Mouse (Mus musculus) testis, adult 10 weeks (tissue): ENCODE measurements around the gene Gm13101. TPM values are rescaled to one million over a fixed set of nuclear protein-coding genes. Genes with fewer than 3 reads are reported as not detected.

Experiments used
- polyA plus RNA-seq: library from polyadenylated mRNA; stranded (reverse); fragments of 350-450 nt; fragmentation: Illumina TruSeq; extraction: RNeasy Lipid Tissue Mini Kit (QIAGEN cat#74804); gene quantifications from one replicate; pipeline ENCODE4 v1.2.3, GENCODE M21; 2014; ENCODE audit warnings: low read depth, low replicate concordance

Gm13101 gene
- polyA plus RNA-seq, result 0.41 TPM

GRCm38 (mm10) chr4:143966850-143967249, at the start of gene Gm13101:
Gene Gm13101, minus strand, starts transcription at chr4:143966950.

DNA sequence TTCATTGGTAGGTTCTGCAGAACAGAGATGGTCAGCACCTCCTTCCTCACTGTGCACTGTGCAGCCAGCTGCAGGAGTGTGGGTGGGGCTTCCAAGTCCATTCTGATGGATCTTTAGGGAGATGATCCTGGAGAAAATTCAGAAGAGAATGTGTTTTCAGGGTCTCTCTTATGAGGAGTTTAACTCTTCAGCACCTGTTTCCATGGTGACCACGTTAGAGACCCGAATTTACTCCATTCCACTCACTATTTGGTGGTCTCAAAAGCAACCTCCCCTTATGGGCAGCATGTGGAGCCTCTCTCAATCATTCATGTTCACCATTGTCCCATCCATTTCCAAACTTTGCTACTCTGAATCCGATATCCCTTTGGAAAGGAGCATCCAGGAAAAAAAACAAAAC, 27.5 kb upstream of the Gm13101 start, which contains the start of gene Pramef17:
Pramef17 (minus strand) TSS at position 101 of the 400 bp plus-strand sequence.

GRCm38 (mm10) chr4:143950916-143951315, 15.8 kb downstream of the Gm13101 start, which contains the start of gene Pramef25:
Gene Pramef25, minus strand, starts transcription at chr4:143951016.

Other genes with a start within 250 kb of the Gm13101 start
- gene Gm13078, start 247.5 kb downstream of the Gm13101 start, polyA plus RNA-seq, result not detected
- gene Gm13023, start 177.6 kb downstream of the Gm13101 start, polyA plus RNA-seq, result not detected
- not detected for gene Gm13084, start 150.9 kb downstream of the Gm13101 start, polyA plus RNA-seq
- not detected for gene Gm13103, start 120.5 kb downstream of the Gm13101 start, polyA plus RNA-seq
- not detected for gene Pramef6, start 66.6 kb downstream of the Gm13101 start, polyA plus RNA-seq
- gene Pramef25, start 15.9 kb downstream of the Gm13101 start, polyA plus RNA-seq, result not detected
- gene Pramef17, start 27.4 kb upstream of the Gm13101 start, polyA plus RNA-seq, result not detected
- gene Pramel4, start 92.2 kb upstream of the Gm13101 start, polyA plus RNA-seq, result 0.08 TPM
- not detected for gene Gm13102, start 139.5 kb upstream of the Gm13101 start, polyA plus RNA-seq
- not detected for gene Oog3, start 195.7 kb upstream of the Gm13101 start, polyA plus RNA-seq
- gene Oog2, start 223.8 kb upstream of the Gm13101 start, polyA plus RNA-seq, result not detected
- not detected for gene C87977, start 246.4 kb upstream of the Gm13101 start, polyA plus RNA-seq